Mouse (Mus musculus): ENCODE data around the gene Rnase2b. TPM values are rescaled to one million over a fixed set of nuclear protein-coding genes. Genes with fewer than 3 reads are reported as not detected.
"Not testable (repeated sequence)": the region's sequence is repeated elsewhere in the genome, so short reads cannot be mapped to it uniquely, and the experiment has no call there.

Rnase2b gene
- polyA plus RNA-seq, 1 experiment from 2014 or later = not detected

GRCm38 (mm10) chr14:51146685-51147084 lies 15.4 kb upstream of the Rnase2b start, which contains the start of gene Rnase1:
Gene Rnase1 (minus strand): TSS chr14:51146785.
- Histone ChIP-seq H3K4me2 (ENCODE audit: low read depth, low read length) (no peak within 1 kb of the TSS), H3K36me3 (ENCODE audit: control insufficient read depth, insufficient read depth, low read length) (no peaks in the 10 kb centered on the region), H3K27ac (ENCODE audit: low read length) (no peak within 1 kb of the TSS), H3K4me3 (ENCODE audit: low read length) (no peak within 1 kb of the TSS), H3K9ac (ENCODE audit: low read length) (no peak within 1 kb of the TSS), H3K27me3 (ENCODE audit: control insufficient read depth, insufficient read depth, low read depth, low read length) (no peaks in the 10 kb centered on the region), H3K4me1 (replicated peaks; ENCODE audit: control insufficient read depth, insufficient read depth, low read length) (0 out of 2 replicates have a peak, but pooled peaks cover 2% of the 10 kb centered on the region), H3K9me3 (ENCODE audit: control insufficient read depth, low read length) (no peaks in the 10 kb centered on the region)
- no peak for ATAC-seq (ENCODE audit: low read depth)
- WGBS = 75% methylated on average over 2 of the region's 2 CpGs

DNA sequence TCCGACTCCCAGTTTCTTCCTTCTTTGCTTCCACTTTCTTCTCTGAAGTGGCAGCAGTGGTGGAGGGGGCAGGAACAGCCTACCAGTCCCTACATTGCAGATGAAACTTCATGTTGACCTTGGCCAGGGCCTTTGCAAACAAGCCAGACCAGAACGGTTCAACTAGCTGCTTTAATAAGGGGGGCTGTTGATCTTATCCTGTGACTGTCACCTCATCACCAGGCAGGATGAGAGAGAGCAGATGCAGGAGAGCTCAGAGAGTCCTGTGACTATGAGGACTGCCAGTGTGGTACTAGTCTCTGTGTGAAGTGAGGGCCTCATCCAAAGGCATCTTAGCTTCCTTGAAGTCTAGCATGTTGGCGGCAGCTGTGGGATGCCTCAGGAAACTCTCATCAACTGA lies 14.1 kb upstream of the Rnase2b start:
- Histone ChIP-seq H3K36me3 (ENCODE audit: control insufficient read depth, insufficient read depth, low read length) (no peaks in the 10 kb centered on the region), H3K9me3 (ENCODE audit: control insufficient read depth, low read length) (no peaks in the 10 kb centered on the region), H3K27ac (ENCODE audit: low read length) (no peak overlapping the region), H3K4me2 (ENCODE audit: low read depth, low read length) (no peak overlapping the region), H3K9ac (ENCODE audit: low read length) (no peak overlapping the region), H3K4me3 (ENCODE audit: low read length) (no peak overlapping the region), H3K27me3 (ENCODE audit: control insufficient read depth, insufficient read depth, low read depth, low read length) (no peaks in the 10 kb centered on the region), H3K4me1 (replicated peaks; ENCODE audit: control insufficient read depth, insufficient read depth, low read length) (0 out of 2 replicates have a peak, but pooled peaks cover 2% of the 10 kb centered on the region)
- WGBS = 54% methylated on average over 3 of the region's 3 CpGs
- ATAC-seq (ENCODE audit: low read depth) = no peak

- Histone ChIP-seq H3K27me3 (ENCODE audit: control insufficient read depth, insufficient read depth, low read depth, low read length) (no peaks in the 10 kb centered on the region), H3K4me3 (ENCODE audit: low read length) (no peak overlapping the region), H3K36me3 (ENCODE audit: control insufficient read depth, insufficient read depth, low read length) (no peaks in the 10 kb centered on the region), H3K4me1 (replicated peaks; ENCODE audit: control insufficient read depth, insufficient read depth, low read length) (no peaks in the 10 kb centered on the region), H3K4me2 (ENCODE audit: low read depth, low read length) (no peak overlapping the region), H3K9ac (ENCODE audit: low read length) (no peak overlapping the region), H3K9me3 (ENCODE audit: control insufficient read depth, low read length) (no peaks in the 10 kb centered on the region), H3K27ac (ENCODE audit: low read length) (no peak overlapping the region)
- WGBS = 36% methylated on average over 5 of the region's 5 CpGs
- ATAC-seq (ENCODE audit: low read depth) = no peak
Observed at GRCm38 (mm10) chr14:51149164-51149563, 12.9 kb upstream of the Rnase2b start.

- Histone ChIP-seq H3K27ac (ENCODE audit: low read length) (no peak overlapping the region), H3K9me3 (ENCODE audit: control insufficient read depth, low read length) (no peaks in the 10 kb centered on the region), H3K36me3 (ENCODE audit: control insufficient read depth, insufficient read depth, low read length) (no peaks in the 10 kb centered on the region), H3K4me2 (ENCODE audit: low read depth, low read length) (no peak overlapping the region), H3K9ac (ENCODE audit: low read length) (no peak overlapping the region), H3K27me3 (ENCODE audit: control insufficient read depth, insufficient read depth, low read depth, low read length) (no peaks in the 10 kb centered on the region), H3K4me1 (replicated peaks; ENCODE audit: control insufficient read depth, insufficient read depth, low read length) (no peaks in the 10 kb centered on the region), H3K4me3 (ENCODE audit: low read length) (no peak overlapping the region)
- no peak for ATAC-seq (ENCODE audit: low read depth)
- WGBS = 77% methylated on average over 3 of the region's 3 CpGs
Observed at GRCm38 (mm10) chr14:51150206-51150831, 11.7 kb upstream of the Rnase2b start.

- no peak overlapping the region for H3K4me2 ChIP-seq (ENCODE audit: low read depth, low read length)
- 38% methylated on average over 5 of the region's 5 CpGs for WGBS
- no peak for ATAC-seq (ENCODE audit: low read depth)
Observed at GRCm38 (mm10) chr14:51152249-51152870, 9.7 kb upstream of the Rnase2b start.

DNA sequence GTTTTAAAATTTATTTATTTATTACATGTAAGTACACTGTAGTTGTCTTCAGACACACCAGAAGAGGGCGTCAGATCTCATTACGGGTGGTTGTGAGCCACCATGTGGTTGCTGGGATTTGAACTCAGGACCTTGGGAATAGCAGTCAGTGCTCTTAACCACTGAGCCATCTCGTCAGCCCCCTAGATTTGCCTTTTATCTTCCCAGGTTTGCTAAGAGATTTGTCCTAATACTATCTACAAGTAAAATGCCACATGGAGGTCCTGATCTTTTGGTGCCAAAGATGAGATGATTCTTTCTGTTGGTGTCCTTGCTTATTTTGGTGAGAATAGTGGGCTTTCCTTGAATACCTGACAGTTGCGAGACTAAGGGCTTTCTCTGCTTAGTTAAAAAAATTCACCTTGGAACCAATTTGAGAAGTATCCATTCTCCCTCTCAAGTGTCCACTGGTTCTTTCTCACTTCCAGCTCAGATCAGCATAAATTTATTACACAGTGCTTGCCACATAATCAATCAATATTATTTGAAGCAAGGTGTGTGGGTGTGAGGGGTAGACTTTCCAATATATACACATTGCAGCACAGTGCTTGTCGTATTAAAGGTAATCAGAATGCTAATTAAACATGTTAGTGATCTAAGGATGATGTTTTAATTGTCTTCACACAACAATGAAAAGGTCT lies 5.9 kb upstream of the Rnase2b start:
- H3K27me3 ChIP-seq (ENCODE audit: control insufficient read depth, insufficient read depth, low read depth, low read length) = no peaks in the 10 kb centered on the region
- no peaks in the 10 kb centered on the region for H3K9me3 ChIP-seq (ENCODE audit: control insufficient read depth, low read length)
- WGBS = 83% methylated on average over 5 of the region's 5 CpGs
- no peak overlapping the region for H3K4me2 ChIP-seq (ENCODE audit: low read depth, low read length)
- no peaks in the 10 kb centered on the region for H3K4me1 ChIP-seq (replicated peaks; ENCODE audit: control insufficient read depth, insufficient read depth, low read length)
- H3K36me3 ChIP-seq (ENCODE audit: control insufficient read depth, insufficient read depth, low read length) = no peaks in the 10 kb centered on the region
- no peak overlapping the region for H3K4me3 ChIP-seq (ENCODE audit: low read length)
- ATAC-seq (ENCODE audit: low read depth) = no peak
- no peak overlapping the region for H3K9ac ChIP-seq (ENCODE audit: low read length)
- H3K27ac ChIP-seq (ENCODE audit: low read length) = no peak overlapping the region

More at GRCm38 (mm10) chr14:51152249-51152870, 9.7 kb upstream of the Rnase2b start:
- Histone ChIP-seq H3K4me1 (replicated peaks; ENCODE audit: control insufficient read depth, insufficient read depth, low read length) (no peaks in the 10 kb centered on the region), H3K9me3 (ENCODE audit: control insufficient read depth, low read length) (no peaks in the 10 kb centered on the region), H3K27me3 (ENCODE audit: control insufficient read depth, insufficient read depth, low read depth, low read length) (no peaks in the 10 kb centered on the region), H3K4me3 (ENCODE audit: low read length) (no peak overlapping the region), H3K9ac (ENCODE audit: low read length) (no peak overlapping the region), H3K36me3 (ENCODE audit: control insufficient read depth, insufficient read depth, low read length) (no peaks in the 10 kb centered on the region), H3K27ac (ENCODE audit: low read length) (no peak overlapping the region)

DNA sequence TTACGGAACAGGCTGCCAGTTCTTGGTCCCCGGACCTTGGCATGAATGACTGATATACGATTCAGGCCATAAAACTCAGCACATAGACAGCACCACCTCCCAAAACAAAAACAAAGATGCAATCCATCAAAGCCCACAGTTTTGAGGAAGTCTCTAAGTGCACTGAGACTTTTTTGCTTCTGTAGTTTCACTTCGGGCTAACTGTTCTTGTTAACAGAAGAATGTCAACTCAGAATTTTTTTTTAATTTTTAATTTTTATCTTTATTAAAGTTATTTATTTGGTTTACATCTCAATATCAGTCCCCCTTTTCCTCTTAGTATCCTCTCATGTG lies 5.4 kb upstream of the Rnase2b start:
- no peak overlapping the region for H3K9ac ChIP-seq (ENCODE audit: low read length)
- H3K9me3 ChIP-seq (ENCODE audit: control insufficient read depth, low read length) = no peaks in the 10 kb centered on the region
- no peak overlapping the region for H3K4me2 ChIP-seq (ENCODE audit: low read depth, low read length)
- H3K27ac ChIP-seq (ENCODE audit: low read length) = no peak overlapping the region
- no peak overlapping the region for H3K4me3 ChIP-seq (ENCODE audit: low read length)
- no peaks in the 10 kb centered on the region for H3K27me3 ChIP-seq (ENCODE audit: control insufficient read depth, insufficient read depth, low read depth, low read length)
- WGBS = 52% methylated on average over 4 of the region's 4 CpGs
- no peaks in the 10 kb centered on the region for H3K4me1 ChIP-seq (replicated peaks; ENCODE audit: control insufficient read depth, insufficient read depth, low read length)
- ATAC-seq (ENCODE audit: low read depth) = no peak
- H3K36me3 ChIP-seq (ENCODE audit: control insufficient read depth, insufficient read depth, low read length) = no peaks in the 10 kb centered on the region

GRCm38 (mm10) chr14:51157072-51157471 lies 5.0 kb upstream of the Rnase2b start:
- no peak overlapping the region for H3K4me3 ChIP-seq (ENCODE audit: low read length)
- WGBS = 93% methylated on average over 1 of the region's 1 CpGs
- H3K9me3 ChIP-seq (ENCODE audit: control insufficient read depth, low read length) = no peaks in the 10 kb centered on the region
- H3K27ac ChIP-seq (ENCODE audit: low read length) = no peak overlapping the region
- no peak overlapping the region for H3K4me2 ChIP-seq (ENCODE audit: low read depth, low read length)
- ATAC-seq (ENCODE audit: low read depth) = no peak
- H3K4me1 ChIP-seq (replicated peaks; ENCODE audit: control insufficient read depth, insufficient read depth, low read length) = no peaks in the 10 kb centered on the region
- no peaks in the 10 kb centered on the region for H3K27me3 ChIP-seq (ENCODE audit: control insufficient read depth, insufficient read depth, low read depth, low read length)
- H3K9ac ChIP-seq (ENCODE audit: low read length) = no peak overlapping the region
- no peaks in the 10 kb centered on the region for H3K36me3 ChIP-seq (ENCODE audit: control insufficient read depth, insufficient read depth, low read length)

DNA sequence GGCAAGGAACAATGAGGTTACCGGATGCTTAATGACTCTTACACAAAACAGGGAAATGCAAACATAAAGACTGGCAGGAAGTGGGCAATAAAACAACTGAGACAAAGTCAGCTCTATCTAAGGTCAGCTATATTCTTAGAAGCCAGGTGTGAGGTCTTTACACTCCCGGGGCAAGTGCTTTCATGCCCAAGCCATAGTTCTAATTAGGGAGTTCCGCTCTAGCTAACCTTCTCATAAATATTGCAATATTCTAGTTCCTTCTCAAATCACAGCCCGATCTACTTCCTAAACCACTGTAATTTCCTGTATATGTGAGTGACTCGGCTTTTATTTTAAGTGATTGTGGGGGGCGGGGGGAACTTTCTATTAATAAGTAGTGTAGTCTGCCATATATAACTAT lies 1.3 kb downstream of the Rnase2b start:
- H3K9me3 ChIP-seq (ENCODE audit: control insufficient read depth, low read length); H3K27me3 ChIP-seq (ENCODE audit: control insufficient read depth, insufficient read depth, low read depth, low read length); H3K36me3 ChIP-seq (ENCODE audit: control insufficient read depth, insufficient read depth, low read length); H3K4me3 ChIP-seq (ENCODE audit: low read length); H3K4me2 ChIP-seq (ENCODE audit: low read depth, low read length); H3K9ac ChIP-seq (ENCODE audit: low read length); H3K27ac ChIP-seq (ENCODE audit: low read length); ATAC-seq (ENCODE audit: low read depth); H3K4me1 ChIP-seq (replicated peaks; ENCODE audit: control insufficient read depth, insufficient read depth, low read length): not testable (repeated sequence)
- 78% methylated on average over 6 of the region's 6 CpGs for WGBS

Data from lung, embryonic 16.5 days (tissue).